Mouse (Mus musculus) liver, postnatal 0 days (tissue): ENCODE data around the gene Ppp1r9a. TPM values are rescaled to one million over a fixed set of nuclear protein-coding genes. Genes with fewer than 3 reads are reported as not detected.
"Not testable (repeated sequence)": the region's sequence is repeated elsewhere in the genome, so short reads cannot be mapped to it uniquely, and the experiment has no call there.

ENCODE experiments used
- ATAC-seq: fragments of 200-750 bp; cut with Nextera tagmentation; 2 replicates; pipeline ENCODE4 v1.8.0; 2017; ENCODE audit warnings: mild to moderate bottlenecking, moderate library complexity
- DNase-seq: peaks from one replicate; pipeline ENCODE4 v3.0.0-alpha.2; 2016
- H3K27ac ChIP-seq: fragments of 300-500 bp; sonication (generic); 2 replicates; pipeline ENCODE4 v1.5.1; 2014; ENCODE audit warnings: antibody characterized with exemption, moderate library complexity, mild to moderate bottlenecking, low read depth
- H3K27me3 ChIP-seq: fragments of 300-500 bp; sonication (generic); 2 replicates; pipeline ENCODE4 v1.6.1; 2014; ENCODE audit warnings: low read length, control low read depth, mixed read lengths; ENCODE audit not compliant: insufficient read depth
- H3K36me3 ChIP-seq: fragments of 300-500 bp; sonication (generic); replicated peaks from 2 replicates; pipeline ENCODE4 v1.6.1; 2014; ENCODE audit warnings: mild to moderate bottlenecking, control low read depth, low read length, moderate library complexity, mixed read lengths; ENCODE audit not compliant: insufficient read depth
- H3K4me1 ChIP-seq: fragments of 300-500 bp; sonication (generic); 2 replicates; pipeline ENCODE4 v1.6.1; 2014; ENCODE audit warnings: antibody characterized with exemption, mild to moderate bottlenecking, control low read depth; ENCODE audit not compliant: insufficient read depth
- H3K4me2 ChIP-seq: fragments of 300-500 bp; sonication (generic); 2 replicates; pipeline ENCODE4 v1.6.1; 2014; ENCODE audit warnings: low read depth, mild to moderate bottlenecking, low read length, moderate library complexity, mixed read lengths
- H3K4me3 ChIP-seq: fragments of 300-500 bp; sonication (generic); 2 replicates; pipeline ENCODE4 v1.5.1; 2014; ENCODE audit warnings: low read depth, low read length
- H3K9ac ChIP-seq: fragments of 300-500 bp; sonication (generic); replicated peaks from 2 replicates; pipeline ENCODE4 v1.6.1; 2014; ENCODE audit warnings: mild to moderate bottlenecking, moderate library complexity
- H3K9me3 ChIP-seq: fragments of 300-500 bp; sonication (generic); 2 replicates; pipeline ENCODE4 v1.6.1; 2016; ENCODE audit warnings: mild to moderate bottlenecking, control low read depth, low read length, mixed read lengths
- CTCF ChIP-seq: sonication (generic); IDR thresholded peaks from 2 replicates; pipeline ENCODE4 v1.5.1; 2016; ENCODE audit warnings: antibody characterized with exemption, low read depth
- EP300 ChIP-seq: IDR thresholded peaks from 2 replicates; pipeline ENCODE4 v1.6.1; 2016; ENCODE audit warnings: antibody characterized with exemption, low read depth, mild to moderate bottlenecking
- WGBS: fragments of 180-500 bp; shearing (Covaris S2); extraction: QIAGEN DNeasy Blood & Tissue Kit; methylation state at CpG from one replicate; pipeline ENCODE4 v1.1.7; 2014; ENCODE audit not compliant: insufficient replicate concordance; 5-methylcytosine and 5-hydroxymethylcytosine counted together
- polyA plus RNA-seq: library from polyadenylated mRNA; unstranded; fragments of >200 nt; fragmentation: Nextera tagmentation; extraction: Ambion mirVana; gene quantifications from 2 replicates; pipeline ENCODE4 v1.2.1, GENCODE M21; 2015

Ppp1r9a gene
- polyA plus RNA-seq: 2.4 and 2.5 TPM in 2 replicates

DNA sequence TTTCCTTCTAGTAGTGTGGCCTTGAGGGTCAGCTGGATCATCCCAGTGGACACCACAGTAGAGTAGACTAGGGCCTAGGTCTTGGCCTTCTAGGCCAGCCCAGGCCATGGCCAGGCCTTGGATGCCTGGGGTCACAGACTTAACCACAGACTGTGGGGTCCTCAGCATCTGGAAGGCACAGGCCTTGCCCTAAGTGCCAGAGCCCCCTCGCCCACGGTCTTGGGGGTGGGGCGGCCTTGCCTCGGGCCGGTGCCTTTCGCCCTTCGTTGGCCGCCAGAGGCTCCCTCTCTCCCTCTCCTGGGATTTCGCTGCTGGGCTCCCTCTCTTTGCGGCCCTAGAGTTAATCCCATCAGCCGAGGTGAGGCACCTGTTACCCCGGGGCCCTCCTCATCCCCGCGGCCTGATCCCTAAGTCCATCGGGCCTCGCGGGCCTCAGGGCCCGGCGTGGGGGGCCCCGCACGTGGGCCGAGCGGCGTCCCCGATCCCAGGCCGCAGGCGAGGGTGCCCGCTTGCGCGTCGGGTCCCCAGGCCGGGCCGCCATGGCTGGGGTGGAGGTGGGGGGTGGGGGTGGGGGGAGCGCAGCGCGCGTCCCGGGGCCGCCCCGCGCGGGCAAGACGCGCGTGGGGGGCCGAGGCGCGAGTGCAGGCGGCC, at the start of gene Ppp1r9a:
TSS of gene Ppp1r9a (plus strand) at position 244 of the 651 bp plus-strand sequence.
- peak within 1 kb of the TSS; percentile 76 for H3K4me2 ChIP-seq
- H3K36me3 ChIP-seq: no peaks in the 10 kb centered on the region
- H3K27ac ChIP-seq: peak within 1 kb of the TSS; percentile 83
- H3K9ac ChIP-seq: peak within 1 kb of the TSS; percentile 73
- H3K4me1 ChIP-seq: peaks cover 5% of the 10 kb centered on the region; the same call in 1 of the 2 replicates
- peak within 1 kb of the TSS; percentile 66 for H3K4me3 ChIP-seq
- TF ChIP-seq EP300 (no peak), CTCF (peak; percentile 55)
- peak; percentile 74 for ATAC-seq
- peak; percentile 63 for DNase-seq
- no peaks in the 10 kb centered on the region for H3K9me3 ChIP-seq
- H3K27me3 ChIP-seq: no peaks in the 10 kb centered on the region
- 2% methylated on average over 25 of the region's 49 CpGs for WGBS

DNA sequence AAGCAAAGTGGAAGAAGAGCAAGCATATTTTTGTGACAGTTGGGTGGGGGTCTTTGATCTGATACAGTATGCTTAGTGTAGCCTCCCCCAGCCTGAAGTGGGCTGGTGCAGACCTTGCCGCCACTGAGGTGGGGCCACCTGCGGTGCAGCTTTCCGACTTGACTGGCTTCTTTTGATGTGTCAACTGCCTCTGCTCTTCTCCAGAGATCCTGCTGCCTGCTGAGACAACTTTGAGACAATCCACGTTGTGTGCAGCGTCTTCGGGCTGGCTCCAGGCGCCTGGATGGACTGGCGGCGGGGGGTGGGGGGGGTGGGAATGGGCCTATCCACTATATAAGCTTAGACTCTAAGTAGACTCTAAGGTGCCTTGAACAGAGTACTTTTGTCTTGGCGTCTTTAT, 47.5 kb upstream of the Ppp1r9a start:
- Histone ChIP-seq H3K27me3 (no peaks in the 10 kb centered on the region), H3K4me1 (no peaks in the 10 kb centered on the region), H3K9ac (no peak overlapping the region), H3K4me3 (no peak overlapping the region), H3K9me3 (no peaks in the 10 kb centered on the region; the same call in 1 of the 2 replicates), H3K36me3 (no peaks in the 10 kb centered on the region), H3K4me2 (no peak overlapping the region), H3K27ac (no peak overlapping the region)
- DNase-seq (no peak), ATAC-seq (no peak)
- TF ChIP-seq CTCF (no peak), EP300 (no peak)
- 86% methylated on average over 10 of the region's 10 CpGs for WGBS

DNA sequence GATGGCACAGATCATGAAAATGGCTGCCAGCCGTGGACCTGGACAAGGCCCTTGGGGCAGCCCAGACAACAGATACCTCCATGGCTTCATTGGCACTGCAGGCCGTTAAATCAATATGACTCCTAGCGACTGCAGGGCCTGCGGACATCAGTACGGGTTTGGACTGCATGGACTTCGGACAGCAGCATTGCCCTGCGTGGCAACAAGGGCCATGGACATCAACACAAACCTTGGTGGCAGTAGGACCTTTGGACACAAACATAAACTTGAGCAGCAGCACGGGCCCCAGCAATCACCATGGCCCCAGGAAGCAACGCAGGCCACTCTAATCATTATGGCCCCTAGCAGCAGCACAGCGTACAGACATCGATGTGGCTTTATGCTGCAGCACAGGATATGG, 45.8 kb upstream of the Ppp1r9a start:
- Histone ChIP-seq H3K4me2 (no peak overlapping the region), H3K27ac (no peak overlapping the region), H3K36me3 (no peaks in the 10 kb centered on the region), H3K9me3 (no peaks in the 10 kb centered on the region; the same call in 1 of the 2 replicates), H3K9ac (no peak overlapping the region), H3K4me3 (no peak overlapping the region), H3K4me1 (no peaks in the 10 kb centered on the region), H3K27me3 (no peaks in the 10 kb centered on the region)
- DNase-seq (no peak), ATAC-seq (peak; percentile 92)
- no peak for TF ChIP-seq CTCF
- TF ChIP-seq EP300: no peak
- 79% methylated on average over 11 of the region's 11 CpGs for WGBS

DNA sequence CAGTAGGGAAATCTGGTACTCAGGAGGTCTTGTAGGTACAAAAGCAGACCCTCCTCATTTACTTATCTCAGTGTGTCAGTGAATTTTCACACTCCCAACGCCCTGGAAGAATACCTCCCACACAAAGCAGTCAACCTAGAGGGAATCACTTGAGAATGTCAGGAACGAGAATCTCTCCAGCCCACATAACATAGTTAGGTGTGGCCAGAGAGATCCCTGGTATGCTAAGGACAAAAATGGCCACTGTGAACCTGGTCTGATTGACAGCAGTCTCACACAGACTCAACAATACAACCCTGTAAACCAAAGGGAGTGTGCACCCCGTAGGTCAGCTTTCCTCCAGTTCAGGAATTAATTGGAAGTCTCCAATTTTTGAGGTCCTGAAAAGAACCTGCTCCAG, 18.4 kb upstream of the Ppp1r9a start:
- H3K4me2 ChIP-seq: no peak overlapping the region
- no peak overlapping the region for H3K9ac ChIP-seq
- no peak overlapping the region for H3K27ac ChIP-seq
- no peaks in the 10 kb centered on the region for H3K9me3 ChIP-seq
- no peak overlapping the region for H3K4me3 ChIP-seq
- ATAC-seq (no peak), DNase-seq (no peak)
- WGBS: 67% methylated on average over 3 of the region's 3 CpGs
- no peaks in the 10 kb centered on the region for H3K36me3 ChIP-seq
- TF ChIP-seq CTCF (no peak), EP300 (no peak)
- H3K27me3 ChIP-seq: no peaks in the 10 kb centered on the region
- no peaks in the 10 kb centered on the region for H3K4me1 ChIP-seq

DNA sequence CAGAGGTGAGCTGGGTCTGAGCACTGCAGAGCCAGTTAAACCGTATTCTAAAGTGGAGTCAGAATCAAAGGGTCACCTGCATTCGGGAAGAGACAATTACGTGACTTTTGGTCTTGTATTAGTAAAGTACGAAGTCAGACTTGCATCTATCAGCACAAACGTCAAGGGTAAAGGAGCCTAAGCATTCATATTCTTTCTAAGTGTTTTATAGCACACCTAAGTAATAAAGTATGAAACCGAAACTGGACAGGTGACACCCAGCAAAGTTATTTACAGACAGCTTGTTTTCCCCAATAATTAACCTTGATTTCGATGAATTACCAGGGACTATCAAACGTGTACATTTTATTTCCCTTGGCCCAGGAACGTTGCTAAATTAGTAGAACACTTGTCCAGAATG, 13.2 kb upstream of the Ppp1r9a start:
- no peaks in the 10 kb centered on the region for H3K9me3 ChIP-seq
- WGBS: 69% methylated on average over 9 of the region's 9 CpGs
- H3K4me2 ChIP-seq: no peak overlapping the region
- DNase-seq: no peak
- TF ChIP-seq CTCF (no peak), EP300 (no peak)
- no peak overlapping the region for H3K27ac ChIP-seq
- no peaks in the 10 kb centered on the region for H3K4me1 ChIP-seq
- H3K9ac ChIP-seq: no peak overlapping the region
- H3K27me3 ChIP-seq: no peaks in the 10 kb centered on the region
- no peak for ATAC-seq
- H3K4me3 ChIP-seq: no peak overlapping the region
- no peaks in the 10 kb centered on the region for H3K36me3 ChIP-seq

DNA sequence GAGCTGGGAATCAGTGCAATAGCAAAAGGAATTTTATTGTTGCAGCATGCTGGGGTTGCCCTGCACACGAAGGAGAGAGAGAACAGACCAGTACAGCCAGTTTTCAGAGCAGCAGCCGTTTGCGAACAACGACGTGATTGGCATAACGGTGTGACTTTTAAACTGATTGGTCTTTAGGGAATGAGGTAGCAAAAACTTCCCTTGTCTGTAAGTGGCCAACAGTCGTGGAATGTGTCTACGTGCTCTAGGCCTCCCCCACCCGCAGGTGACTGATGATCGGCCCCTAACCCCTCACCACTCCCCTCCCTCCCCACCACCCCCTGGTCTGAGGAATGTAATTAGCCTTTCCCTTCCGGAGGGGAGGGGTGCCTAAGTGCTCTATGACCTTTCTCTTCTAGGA, 10.3 kb upstream of the Ppp1r9a start:
- no peaks in the 10 kb centered on the region for H3K27me3 ChIP-seq
- no peak for TF ChIP-seq EP300
- TF ChIP-seq CTCF: no peak
- H3K36me3 ChIP-seq: no peaks in the 10 kb centered on the region
- H3K4me3 ChIP-seq: no peak overlapping the region
- no peaks in the 10 kb centered on the region for H3K4me1 ChIP-seq
- no peak overlapping the region for H3K9ac ChIP-seq
- no peak overlapping the region for H3K27ac ChIP-seq
- no peak for ATAC-seq
- no peak for DNase-seq
- 71% methylated on average over 11 of the region's 11 CpGs for WGBS
- no peaks in the 10 kb centered on the region for H3K9me3 ChIP-seq
- no peak overlapping the region for H3K4me2 ChIP-seq

DNA sequence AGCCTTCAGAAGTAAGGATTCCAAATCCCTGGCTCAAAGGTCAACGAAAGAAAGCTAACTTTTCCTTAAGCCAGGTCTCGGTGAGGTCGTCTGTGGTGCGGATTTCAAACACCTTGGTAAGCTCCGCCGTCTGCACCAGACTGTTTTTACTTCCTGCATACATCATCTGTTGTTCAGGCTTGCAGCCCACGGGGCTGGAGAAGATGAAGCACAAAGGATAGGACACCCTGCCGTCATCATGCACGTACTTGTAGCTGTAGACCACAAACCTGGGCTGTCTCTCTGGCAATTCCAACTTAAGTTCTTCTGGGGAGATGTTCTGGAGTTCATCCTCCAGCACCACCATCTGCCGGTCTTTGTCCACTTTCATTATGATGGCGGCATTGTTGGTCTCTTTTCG, 9.4 kb upstream of the Ppp1r9a start:
- not testable (repeated sequence) for H3K27ac ChIP-seq, DNase-seq, H3K4me2 ChIP-seq, H3K9me3 ChIP-seq, H3K36me3 ChIP-seq, H3K27me3 ChIP-seq, H3K9ac ChIP-seq, H3K4me3 ChIP-seq, H3K4me1 ChIP-seq, ATAC-seq
- 66% methylated on average over 12 of the region's 12 CpGs for WGBS
